Mouse (Mus musculus) testis, adult 2 months (tissue): ENCODE results near the gene Erp27.
A peak's percentile ranks its signal among the peaks of the same experiment; 100 is the strongest.

Experiments used
- CTCF ChIP-seq: fragments of 200-500 bp; IDR thresholded peaks from 2 replicates; pipeline ENCODE4 v1.5.1; 2012; ENCODE audit warnings: low read depth, mild to moderate bottlenecking, inconsistent platforms, low read length, moderate library complexity; ENCODE audit not compliant: control insufficient read depth, insufficient read depth, insufficient replicate concordance
- POLR2A ChIP-seq: fragments of 200-500 bp; IDR thresholded peaks from 2 replicates; pipeline ENCODE4 v1.6.1; 2012; ENCODE audit warnings: low read depth, mild to moderate bottlenecking, inconsistent platforms, low read length, moderate library complexity; ENCODE audit not compliant: control insufficient read depth

DNA sequence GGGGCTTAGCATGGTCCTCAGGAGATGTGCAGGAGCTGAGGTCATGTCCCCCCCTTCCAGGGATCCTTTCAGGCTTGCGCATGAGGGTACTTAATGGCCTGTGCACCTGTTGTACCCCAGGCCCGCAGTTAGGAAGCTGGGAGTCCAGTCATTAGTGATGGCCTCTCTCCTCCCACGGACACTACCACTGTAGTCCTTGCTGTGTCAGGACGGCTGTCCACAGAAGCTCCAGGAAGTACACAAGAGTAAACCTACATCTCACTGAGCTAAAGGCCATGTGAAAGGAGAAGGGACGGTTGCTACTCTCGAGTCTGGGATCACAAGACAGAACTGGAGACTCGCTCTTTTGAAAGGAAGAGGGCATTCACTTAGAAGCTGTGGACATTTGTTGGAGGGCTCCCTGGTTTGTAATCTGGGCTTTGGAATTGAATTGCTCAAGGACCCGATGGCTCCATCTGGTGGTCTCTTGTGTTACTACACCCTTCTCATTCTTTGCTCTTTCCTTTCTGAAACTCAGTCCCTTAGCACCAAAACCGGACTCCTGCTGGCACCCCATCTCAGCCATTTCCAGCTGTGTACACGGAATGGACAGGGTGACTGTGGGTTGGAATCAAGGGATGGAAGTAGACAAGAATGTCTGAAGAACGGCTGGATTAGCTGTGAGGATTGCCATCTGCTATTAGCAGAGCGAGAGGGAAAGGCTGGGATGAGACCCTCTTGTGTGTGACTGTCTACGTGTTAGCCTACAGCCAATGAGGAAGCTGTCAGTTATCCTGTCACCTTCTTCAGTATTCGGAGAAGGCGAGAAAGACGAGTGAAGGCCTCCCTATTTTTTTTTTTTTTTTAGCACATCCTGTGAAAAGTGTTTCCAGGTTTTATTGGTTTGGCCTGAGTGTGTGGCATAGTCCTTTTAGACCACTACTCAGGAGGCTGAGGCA is 1.4 kb downstream of the Erp27 start:
- TF ChIP-seq CTCF: peak; percentile 9; the same call in 1 of the 2 replicates
- TF ChIP-seq POLR2A: no peak
